Mouse (Mus musculus) forebrain, embryonic 10.5 days (tissue): ENCODE measurements around the gene Prim1. TPM values are rescaled to one million over a fixed set of nuclear protein-coding genes. Genes with fewer than 3 reads are reported as not detected.
"Not testable (repeated sequence)": the region's sequence is repeated elsewhere in the genome, so short reads cannot be mapped to it uniquely, and the experiment has no call there.

Source experiments
- DNase-seq: peaks from one replicate; pipeline ENCODE4 v3.0.0-alpha.2; 2017; ENCODE audit warnings: low spot score; ENCODE audit errors: extremely low spot score
- H3K27ac ChIP-seq: fragments of 300-500 bp; sonication (generic); 2 replicates; pipeline ENCODE4 v1.5.1; 2016; ENCODE audit warnings: mild to moderate bottlenecking
- H3K27me3 ChIP-seq: fragments of 300-500 bp; sonication (generic); 2 replicates; pipeline ENCODE4 v1.6.1; 2016; ENCODE audit warnings: mild to moderate bottlenecking; ENCODE audit not compliant: poor library complexity, severe bottlenecking
- H3K36me3 ChIP-seq: fragments of 300-500 bp; sonication (generic); replicated peaks from 2 replicates; pipeline ENCODE4 v1.6.1; 2016; ENCODE audit warnings: mild to moderate bottlenecking, moderate library complexity
- H3K4me1 ChIP-seq: fragments of 300-500 bp; sonication (generic); 2 replicates; pipeline ENCODE4 v1.6.1; 2016
- H3K4me3 ChIP-seq: fragments of 300-500 bp; sonication (generic); 2 replicates; pipeline ENCODE4 v1.5.1; 2016; ENCODE audit warnings: mild to moderate bottlenecking, moderate library complexity
- H3K9me3 ChIP-seq: fragments of 300-500 bp; sonication (generic); 2 replicates; pipeline ENCODE4 v1.6.1; 2016; ENCODE audit warnings: mild to moderate bottlenecking, moderate library complexity
- WGBS: fragments of 180-500 bp; shearing (Covaris S2); methylation state at CpG from one replicate; pipeline ENCODE4 v1.1.7; 2016; 5-methylcytosine and 5-hydroxymethylcytosine counted together
- polyA plus RNA-seq: library from polyadenylated mRNA; unstranded; fragments of >200 nt; fragmentation: Nextera tagmentation; extraction: Ambion mirVana; gene quantifications from 2 replicates; pipeline ENCODE4 v1.2.1, GENCODE M21; 2016

Prim1 gene
- polyA plus RNA-seq, 1 experiment from 2014 or later: 123 TPM

DNA sequence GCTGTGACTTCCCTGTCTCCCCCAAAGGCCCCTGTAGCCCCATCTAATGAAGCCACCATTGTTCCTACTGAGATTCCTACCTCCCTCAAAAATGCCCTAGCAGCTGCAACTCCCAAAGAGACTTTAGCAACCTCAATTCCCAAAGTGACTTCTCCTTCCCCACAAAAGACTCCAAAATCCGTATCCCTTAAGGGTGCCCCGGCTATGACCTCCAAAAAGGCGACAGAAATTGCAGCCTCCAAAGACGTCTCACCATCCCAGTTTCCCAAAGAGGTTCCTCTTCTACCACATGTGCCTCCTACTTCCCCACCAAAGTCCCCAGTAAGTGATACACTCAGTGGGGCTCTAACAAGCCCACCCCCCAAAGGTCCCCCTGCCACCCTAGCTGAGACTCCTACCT is 26.7 kb downstream of the Prim1 start:
- Histone ChIP-seq H3K27me3 (no peaks in the 10 kb centered on the region), H3K36me3 (peaks cover 99% of the 10 kb centered on the region), H3K4me1 (peaks cover 69% of the 10 kb centered on the region), H3K27ac (no peak overlapping the region), H3K4me3 (no peak overlapping the region), H3K9me3 (no peaks in the 10 kb centered on the region)
- WGBS: 84% methylated on average over 4 of the region's 4 CpGs
- no peak for DNase-seq

DNA sequence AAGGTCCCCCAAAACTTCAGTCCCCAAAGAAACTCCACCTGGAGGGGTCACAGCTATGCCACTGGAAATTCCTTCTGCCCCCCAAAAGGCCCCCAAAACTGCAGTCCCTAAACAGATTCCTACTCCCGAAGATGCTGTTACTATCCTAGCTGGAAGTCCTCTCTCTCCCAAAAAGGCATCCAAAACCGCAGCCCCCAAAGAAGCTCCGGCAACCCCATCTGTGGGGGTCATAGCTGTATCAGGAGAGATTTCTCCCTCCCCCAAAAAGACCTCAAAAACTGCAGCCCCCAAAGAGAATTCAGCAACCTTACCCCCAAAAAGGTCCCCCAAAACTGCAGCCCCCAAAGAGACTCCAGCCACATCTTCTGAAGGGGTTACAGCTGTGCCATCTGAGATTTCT is 27.5 kb downstream of the Prim1 start:
- DNase-seq: no peak
- Histone ChIP-seq H3K27ac (no peak overlapping the region), H3K36me3 (peaks cover 99% of the 10 kb centered on the region), H3K4me3 (no peak overlapping the region), H3K9me3 (no peaks in the 10 kb centered on the region), H3K27me3 (no peaks in the 10 kb centered on the region), H3K4me1 (peaks cover 61% of the 10 kb centered on the region)
- WGBS: 90% methylated on average over 3 of the region's 3 CpGs

GRCm38 (mm10) chr10:128043041-128043835 is 28.3 kb downstream of the Prim1 start:
- H3K27ac ChIP-seq: 0 out of 2 replicates have a peak overlapping the region, but pooled peaks have one; percentile 0
- WGBS: 85% methylated on average over 3 of the region's 3 CpGs
- peaks cover 53% of the 10 kb centered on the region for H3K4me1 ChIP-seq
- no peak for DNase-seq
- H3K36me3 ChIP-seq: peaks cover 100% of the 10 kb centered on the region
- H3K9me3 ChIP-seq: no peaks in the 10 kb centered on the region
- H3K27me3 ChIP-seq: no peaks in the 10 kb centered on the region
- H3K4me3 ChIP-seq: no peak overlapping the region

DNA sequence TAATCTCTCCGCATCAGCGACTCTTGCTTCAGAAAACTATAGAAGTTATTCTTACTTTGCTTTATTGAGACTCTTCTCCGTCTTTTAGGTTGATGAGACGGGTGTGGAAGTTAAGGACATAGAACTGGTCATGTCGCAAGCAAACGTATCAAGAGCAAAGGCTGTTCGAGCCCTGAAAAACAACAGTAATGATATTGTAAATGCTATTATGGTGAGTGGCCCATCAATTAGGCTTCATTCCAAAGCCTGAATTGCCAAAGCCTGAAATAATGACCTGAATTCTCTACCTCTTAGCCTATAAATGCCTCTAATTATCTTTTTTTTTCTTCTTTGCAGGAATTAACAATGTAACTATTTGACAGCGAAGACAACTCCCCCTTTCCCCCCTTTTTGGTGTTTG is 33.2 kb downstream of the Prim1 start:
- Histone ChIP-seq H3K4me1 (peaks cover 15% of the 10 kb centered on the region), H3K27ac (no peak overlapping the region), H3K4me3 (no peak overlapping the region), H3K27me3 (no peaks in the 10 kb centered on the region), H3K36me3 (peaks cover 88% of the 10 kb centered on the region), H3K9me3 (no peaks in the 10 kb centered on the region)
- DNase-seq: no peak
- WGBS: 96% methylated on average over 8 of the region's 8 CpGs

GRCm38 (mm10) chr10:128049741-128050140 is 34.8 kb downstream of the Prim1 start:
- Histone ChIP-seq H3K27me3 (no peaks in the 10 kb centered on the region), H3K27ac (no peak overlapping the region), H3K9me3 (no peaks in the 10 kb centered on the region), H3K4me3 (no peak overlapping the region), H3K36me3 (peaks cover 72% of the 10 kb centered on the region), H3K4me1 (peaks cover 1% of the 10 kb centered on the region; the same call in 1 of the 2 replicates)
- 97% methylated on average over 2 of the region's 2 CpGs for WGBS
- DNase-seq: no peak

DNA sequence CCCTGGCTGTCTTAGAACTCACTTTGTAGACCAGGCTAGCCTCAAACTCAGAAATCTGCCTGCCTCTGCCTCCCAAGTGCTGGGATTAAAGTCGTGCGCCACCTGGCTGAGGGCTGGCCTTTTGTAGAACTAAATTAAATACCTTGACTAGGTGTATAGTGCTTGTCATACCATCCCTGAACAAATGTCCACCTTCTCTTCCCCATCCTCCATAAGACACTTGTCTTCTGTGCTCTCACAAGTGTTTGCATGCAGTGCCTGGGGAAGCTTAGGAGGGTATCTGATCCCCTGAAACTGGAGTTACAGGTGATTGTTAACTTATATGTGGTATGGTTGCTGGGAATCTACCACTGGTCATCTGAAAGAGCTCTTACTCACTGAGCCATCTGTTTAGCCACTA is 35.4 kb downstream of the Prim1 start:
- no peak for DNase-seq
- H3K4me1 ChIP-seq: no peaks in the 10 kb centered on the region
- H3K9me3 ChIP-seq: no peaks in the 10 kb centered on the region
- WGBS: 83% methylated on average over 2 of the region's 2 CpGs
- no peaks in the 10 kb centered on the region for H3K27me3 ChIP-seq
- H3K4me3 ChIP-seq: no peak overlapping the region
- H3K27ac ChIP-seq: no peak overlapping the region
- peaks cover 66% of the 10 kb centered on the region for H3K36me3 ChIP-seq

- DNase-seq: no peak
- no peaks in the 10 kb centered on the region for H3K4me1 ChIP-seq
- peaks cover 53% of the 10 kb centered on the region for H3K36me3 ChIP-seq
- 95% methylated on average over 5 of the region's 5 CpGs for WGBS
- no peaks in the 10 kb centered on the region for H3K9me3 ChIP-seq
- H3K4me3 ChIP-seq: no peak overlapping the region
- H3K27me3 ChIP-seq: no peaks in the 10 kb centered on the region
- H3K27ac ChIP-seq: no peak overlapping the region
These were observed 36.6 kb downstream of the Prim1 start for GRCm38 (mm10) chr10:128051589-128051988.

DNA sequence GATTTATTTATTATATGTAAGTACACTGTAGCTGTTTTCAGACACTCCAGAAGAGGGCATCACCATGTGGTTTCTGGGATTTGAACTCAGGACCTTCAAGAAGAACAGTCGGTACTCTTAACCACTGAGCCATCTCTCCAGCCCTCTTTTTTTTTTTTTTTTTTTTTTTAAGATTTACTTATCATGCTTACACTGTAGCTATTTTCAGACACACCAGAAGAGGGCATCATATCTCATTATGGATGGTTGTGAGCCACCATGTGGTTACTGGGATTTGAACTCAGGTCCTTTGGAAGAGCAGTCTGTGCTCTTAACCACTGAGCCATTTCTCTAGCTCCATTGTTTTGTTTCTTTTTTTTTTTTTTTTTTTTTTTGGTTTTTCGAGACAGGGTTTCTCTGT is 37.2 kb downstream of the Prim1 start:
- not testable (repeated sequence) for H3K4me1 ChIP-seq, H3K9me3 ChIP-seq, H3K27me3 ChIP-seq, DNase-seq, H3K27ac ChIP-seq, H3K4me3 ChIP-seq
- WGBS: 94% methylated on average over 1 of the region's 2 CpGs
- H3K36me3 ChIP-seq: peaks cover 48% of the 10 kb centered on the region

- DNase-seq: no peak
- H3K9me3 ChIP-seq: no peaks in the 10 kb centered on the region
- H3K4me3 ChIP-seq: no peak overlapping the region
- peaks cover 7% of the 10 kb centered on the region for H3K4me1 ChIP-seq
- no peak overlapping the region for H3K27ac ChIP-seq
- peaks cover 39% of the 10 kb centered on the region for H3K36me3 ChIP-seq
- WGBS: 94% methylated on average over 8 of the region's 8 CpGs
- no peaks in the 10 kb centered on the region for H3K27me3 ChIP-seq
These were observed 38.0 kb downstream of the Prim1 start for GRCm38 (mm10) chr10:128053001-128053400.

DNA sequence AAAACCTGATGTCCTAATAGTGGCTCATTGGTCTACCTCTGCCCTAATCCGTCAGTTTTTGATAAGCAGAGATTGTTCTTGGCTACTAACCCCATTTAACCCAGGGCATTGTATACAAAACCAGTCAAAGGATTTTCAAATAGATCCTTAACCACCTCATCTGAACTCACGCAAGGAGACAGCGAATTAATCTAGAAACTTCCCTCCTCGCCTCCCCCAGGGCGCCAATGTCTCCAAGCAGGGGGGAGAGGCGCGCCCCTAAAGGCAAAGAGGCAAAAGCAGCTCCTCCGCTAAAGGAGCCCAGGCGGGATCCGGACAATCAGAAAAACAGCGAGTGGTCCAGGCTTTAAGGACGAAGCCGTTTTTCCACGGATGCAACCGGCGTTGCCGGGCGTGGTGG is 43.2 kb downstream of the Prim1 start:
- peaks cover 30% of the 10 kb centered on the region for H3K4me1 ChIP-seq

DNA sequence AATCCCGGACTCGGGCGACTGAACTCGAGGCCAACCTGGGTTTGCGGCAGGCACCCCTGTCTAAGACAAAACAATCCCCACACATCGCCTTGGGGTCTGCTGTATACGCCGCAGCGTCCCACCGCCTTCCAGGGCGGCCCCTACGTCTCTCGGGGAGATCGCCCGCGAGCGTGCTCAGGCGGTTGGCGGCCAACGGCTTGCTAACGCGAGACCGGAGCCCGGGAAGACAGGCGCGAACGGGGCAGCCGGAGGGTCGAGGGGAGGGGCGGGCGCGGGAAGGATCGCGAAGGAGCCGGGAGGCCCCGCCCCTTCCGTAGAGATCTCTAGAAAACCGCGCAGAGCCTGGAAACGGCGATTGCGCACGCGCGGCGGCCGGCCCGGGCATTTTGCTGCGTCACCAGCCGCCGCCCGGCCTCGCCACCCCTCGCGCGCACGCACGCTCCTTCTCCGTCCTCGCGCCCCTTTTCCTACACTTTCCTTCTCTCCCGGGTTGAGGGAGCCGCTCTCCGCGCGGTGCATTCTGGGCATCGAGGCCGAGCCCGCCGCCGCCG is 43.7 kb downstream of the Prim1 start, which contains the start of gene Ptges3:
Gene Ptges3 (plus strand): TSS at position 354 of the 551 bp plus-strand sequence.
- Histone ChIP-seq H3K36me3 (peaks cover 30% of the 10 kb centered on the region), H3K4me1 (peaks cover 30% of the 10 kb centered on the region), H3K27ac (peak within 1 kb of the TSS; percentile 99), H3K9me3 (no peaks in the 10 kb centered on the region), H3K27me3 (no peaks in the 10 kb centered on the region), H3K4me3 (peak within 1 kb of the TSS; percentile 94)
- under 1% methylated on average over 58 of the region's 72 CpGs for WGBS
- DNase-seq: peak; percentile 97

More for the DNA sequence above, 43.2 kb downstream of the Prim1 start:
- under 1% methylated on average over 18 of the region's 18 CpGs for WGBS
- no peak for DNase-seq
- peak overlapping the region; percentile 99 for H3K27ac ChIP-seq
- H3K36me3 ChIP-seq: peaks cover 26% of the 10 kb centered on the region
- H3K27me3 ChIP-seq: no peaks in the 10 kb centered on the region
- peak overlapping the region; percentile 94 for H3K4me3 ChIP-seq
- H3K9me3 ChIP-seq: no peaks in the 10 kb centered on the region

GRCm38 (mm10) chr10:128059207-128059981 is 44.4 kb downstream of the Prim1 start:
- H3K36me3 ChIP-seq: peaks cover 37% of the 10 kb centered on the region
- H3K4me1 ChIP-seq: peaks cover 30% of the 10 kb centered on the region
- peak; percentile 52 for DNase-seq
- H3K4me3 ChIP-seq: peak overlapping the region; percentile 94
- WGBS: under 1% methylated on average over 62 of the region's 62 CpGs
- H3K9me3 ChIP-seq: no peaks in the 10 kb centered on the region
- peak overlapping the region; percentile 99 for H3K27ac ChIP-seq
- H3K27me3 ChIP-seq: no peaks in the 10 kb centered on the region
